Mouse (Mus musculus) intestine, embryonic 15.5 days (tissue): ENCODE measurements around the gene Eif4a3. TPM values are rescaled to one million over a fixed set of nuclear protein-coding genes. Genes with fewer than 3 reads are reported as not detected.

Experiments
- ATAC-seq: fragments of 200-750 bp; cut with Nextera tagmentation; 2 replicates; pipeline ENCODE4 v1.8.0; 2017; ENCODE audit warnings: moderate TSS enrichment, moderate library complexity
- H3K27ac ChIP-seq: fragments of 300-500 bp; sonication (generic); 2 replicates; pipeline ENCODE4 v1.5.1; 2015; ENCODE audit warnings: mild to moderate bottlenecking, inconsistent platforms
- H3K27me3 ChIP-seq: fragments of 300-500 bp; sonication (generic); replicated peaks from 2 replicates; pipeline ENCODE4 v1.6.1; 2015; ENCODE audit warnings: inconsistent platforms
- H3K36me3 ChIP-seq: fragments of 300-500 bp; sonication (generic); 2 replicates; pipeline ENCODE4 v1.6.1; 2015; ENCODE audit warnings: inconsistent platforms
- H3K4me1 ChIP-seq: fragments of 300-500 bp; sonication (generic); replicated peaks from 2 replicates; pipeline ENCODE4 v1.6.1; 2015; ENCODE audit warnings: inconsistent platforms
- H3K4me2 ChIP-seq: fragments of 300-500 bp; sonication (generic); replicated peaks from 2 replicates; pipeline ENCODE4 v1.6.1; 2015; ENCODE audit warnings: mild to moderate bottlenecking, inconsistent platforms
- H3K4me3 ChIP-seq: fragments of 300-500 bp; sonication (generic); replicated peaks from 2 replicates; pipeline ENCODE4 v1.5.1; 2015; ENCODE audit warnings: inconsistent platforms
- H3K9ac ChIP-seq: fragments of 300-500 bp; sonication (generic); 2 replicates; pipeline ENCODE4 v1.6.1; 2015; ENCODE audit warnings: inconsistent platforms
- H3K9me3 ChIP-seq: fragments of 300-500 bp; sonication (generic); 2 replicates; pipeline ENCODE4 v1.6.1; 2016; ENCODE audit warnings: inconsistent platforms
- WGBS: fragments of 180-500 bp; shearing (Covaris S2); methylation state at CpG from one replicate; pipeline ENCODE4 v1.1.7; 2015; 5-methylcytosine and 5-hydroxymethylcytosine counted together
- polyA plus RNA-seq: library from polyadenylated mRNA; unstranded; fragments of >200 nt; fragmentation: Nextera tagmentation; extraction: Ambion mirVana; gene quantifications from 2 replicates; pipeline ENCODE4 v1.2.1, GENCODE M21; 2015

Eif4a3 gene
- polyA plus RNA-seq = 335 and 348 TPM in 2 replicates

DNA sequence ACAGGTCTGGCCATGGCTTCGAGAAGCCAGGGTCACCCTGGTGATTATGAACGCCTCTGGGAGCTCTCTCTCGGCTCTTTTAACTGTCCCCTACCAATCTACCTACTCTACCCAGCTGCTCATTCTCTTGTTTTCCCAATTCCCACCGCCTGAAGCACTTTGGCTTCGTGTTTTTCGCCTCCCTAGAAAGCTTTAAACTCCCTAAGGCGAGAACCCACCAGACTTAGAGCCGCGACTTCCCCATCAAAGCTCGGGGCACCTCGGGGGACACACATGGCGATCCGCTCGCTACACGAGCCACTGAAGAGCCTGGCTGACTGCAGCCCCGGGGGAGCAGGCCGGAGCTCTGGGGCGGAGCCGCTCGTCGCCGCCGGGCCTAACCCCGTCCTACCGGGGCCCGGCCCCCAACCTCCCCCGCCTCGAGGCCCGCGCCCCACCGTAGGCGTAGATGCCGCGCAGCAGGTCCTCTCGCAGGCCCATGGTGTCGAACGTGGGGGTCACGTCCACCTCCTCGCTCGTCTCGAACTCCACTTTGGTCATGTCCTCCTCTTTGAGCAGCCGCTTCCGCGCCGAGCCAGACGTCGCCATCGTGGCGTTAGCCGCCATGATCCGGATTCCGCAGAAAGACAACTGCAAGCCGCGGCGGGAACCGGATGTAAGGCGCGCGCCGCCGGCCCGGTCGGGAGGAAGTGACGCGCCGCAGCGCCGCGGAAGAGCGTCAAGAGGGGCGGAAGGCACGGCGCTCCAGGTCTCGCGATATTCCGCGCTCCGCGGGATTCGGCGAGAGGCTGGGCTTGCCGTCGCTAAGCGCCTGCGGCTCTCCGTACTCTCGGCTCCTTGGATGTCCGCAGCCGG is at the start of gene Eif4a3:
TSS of gene Eif4a3 (minus strand) at position 699 of the 855 bp plus-strand sequence.
- Histone ChIP-seq H3K9ac (peak within 1 kb of the TSS; percentile 95), H3K4me2 (peak within 1 kb of the TSS; percentile 88), H3K27ac (peak within 1 kb of the TSS; percentile 83), H3K9me3 (no peaks in the 10 kb centered on the region), H3K4me1 (peaks cover 14% of the 10 kb centered on the region), H3K4me3 (peak within 1 kb of the TSS; percentile 94), H3K27me3 (no peaks in the 10 kb centered on the region), H3K36me3 (peaks cover 24% of the 10 kb centered on the region)
- WGBS = under 1% methylated on average over 89 of the region's 89 CpGs
- peak; percentile 98 for ATAC-seq

DNA sequence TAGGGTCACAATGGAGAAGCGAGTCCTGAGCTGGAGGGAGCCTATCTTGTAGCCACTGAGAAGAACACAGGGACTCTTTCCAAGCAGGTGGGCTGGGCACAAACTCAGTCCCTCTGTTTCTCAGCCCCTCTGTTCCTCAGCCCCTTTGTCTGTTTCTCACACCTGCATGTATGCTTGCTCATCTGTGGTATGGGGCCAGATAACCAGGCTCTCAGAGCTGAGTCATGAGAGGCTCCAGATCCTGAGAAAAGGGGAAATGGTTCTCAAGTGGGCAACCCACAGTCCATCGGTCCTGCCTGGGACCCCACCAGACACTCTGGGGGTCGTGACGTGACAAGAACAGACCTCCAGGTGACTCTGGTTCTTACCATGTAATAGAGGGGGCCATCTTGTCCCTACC is 47.2 kb upstream of the Eif4a3 start:
- Histone ChIP-seq H3K9me3 (no peaks in the 10 kb centered on the region), H3K36me3 (no peaks in the 10 kb centered on the region), H3K4me3 (no peak overlapping the region), H3K9ac (no peak overlapping the region), H3K4me2 (no peak overlapping the region), H3K4me1 (no peaks in the 10 kb centered on the region), H3K27ac (no peak overlapping the region), H3K27me3 (no peaks in the 10 kb centered on the region)
- 87% methylated on average over 4 of the region's 4 CpGs for WGBS
- no peak for ATAC-seq

DNA sequence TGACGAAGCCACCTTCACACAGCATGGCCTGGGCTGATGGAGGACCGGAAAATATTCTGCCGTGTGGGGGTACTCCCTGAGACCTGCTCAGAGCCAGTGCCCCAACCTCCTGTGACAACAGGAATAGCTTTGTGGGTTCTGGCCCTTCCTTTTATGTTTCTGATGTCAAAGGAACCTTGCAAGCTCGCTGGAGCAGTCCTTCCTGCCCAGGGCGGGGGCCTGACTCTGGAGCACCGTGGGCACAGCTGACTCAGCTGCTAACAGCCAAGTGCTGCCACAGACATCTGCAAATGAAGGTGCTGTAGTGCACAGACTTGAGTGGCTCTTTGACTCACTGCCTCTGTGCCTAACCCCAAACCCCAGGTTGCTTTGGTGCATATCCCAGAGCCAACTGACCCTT is 45.0 kb upstream of the Eif4a3 start:
- no peak overlapping the region for H3K9ac ChIP-seq
- H3K4me2 ChIP-seq = no peak overlapping the region
- no peak for ATAC-seq
- no peak overlapping the region for H3K27ac ChIP-seq
- no peaks in the 10 kb centered on the region for H3K9me3 ChIP-seq
- WGBS = 65% methylated on average over 6 of the region's 6 CpGs
- no peaks in the 10 kb centered on the region for H3K36me3 ChIP-seq
- no peaks in the 10 kb centered on the region for H3K4me1 ChIP-seq
- no peaks in the 10 kb centered on the region for H3K27me3 ChIP-seq
- H3K4me3 ChIP-seq = no peak overlapping the region

DNA sequence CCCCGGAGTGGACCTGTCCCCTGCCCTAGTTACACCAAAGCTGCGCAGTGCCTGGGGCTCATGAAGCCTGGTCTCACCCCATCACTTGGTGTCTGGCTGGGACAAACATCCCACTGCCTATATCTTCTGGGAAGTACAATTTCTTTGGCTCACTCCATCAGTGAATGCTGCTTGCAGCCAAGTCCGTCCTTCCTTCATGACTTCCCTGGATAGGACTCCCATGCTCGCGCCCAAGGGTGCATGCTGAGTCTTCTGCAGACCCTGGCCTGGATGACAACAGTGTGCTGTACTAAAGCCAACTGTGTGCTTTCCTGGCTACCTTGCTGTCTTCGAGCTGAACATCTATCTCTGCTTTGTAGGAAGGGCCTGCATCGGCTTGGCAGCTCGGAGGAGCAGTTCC is 44.3 kb upstream of the Eif4a3 start:
- Histone ChIP-seq H3K36me3 (no peaks in the 10 kb centered on the region), H3K27me3 (no peaks in the 10 kb centered on the region), H3K9me3 (no peaks in the 10 kb centered on the region), H3K9ac (no peak overlapping the region), H3K4me3 (no peak overlapping the region), H3K4me2 (no peak overlapping the region), H3K27ac (no peak overlapping the region), H3K4me1 (no peaks in the 10 kb centered on the region)
- WGBS = 81% methylated on average over 8 of the region's 8 CpGs
- ATAC-seq = no peak

DNA sequence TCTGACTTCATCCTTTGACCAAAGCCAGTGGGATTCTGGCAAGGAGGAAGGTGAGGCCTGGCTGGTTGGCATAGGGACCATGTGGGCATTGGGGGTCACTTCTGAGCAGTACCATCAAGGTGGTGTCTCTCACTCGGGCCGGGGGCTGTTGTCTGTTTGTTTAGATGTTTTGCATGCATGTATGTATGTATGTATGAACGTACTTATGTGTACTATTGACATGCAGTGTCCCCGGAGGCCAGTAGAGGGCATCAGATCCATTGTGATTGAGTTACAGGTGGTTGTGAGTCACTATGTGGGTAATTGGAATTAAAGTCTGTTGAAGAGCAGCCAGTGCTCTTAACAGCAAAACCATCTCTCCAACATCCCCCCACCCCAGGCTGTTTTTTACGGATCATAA is 39.7 kb upstream of the Eif4a3 start:
- Histone ChIP-seq H3K36me3 (no peaks in the 10 kb centered on the region), H3K4me3 (no peak overlapping the region), H3K9ac (no peak overlapping the region), H3K4me2 (no peak overlapping the region), H3K9me3 (no peaks in the 10 kb centered on the region), H3K4me1 (no peaks in the 10 kb centered on the region), H3K27me3 (no peaks in the 10 kb centered on the region), H3K27ac (no peak overlapping the region)
- 4% methylated on average over 5 of the region's 5 CpGs for WGBS
- peak; percentile 60 for ATAC-seq

DNA sequence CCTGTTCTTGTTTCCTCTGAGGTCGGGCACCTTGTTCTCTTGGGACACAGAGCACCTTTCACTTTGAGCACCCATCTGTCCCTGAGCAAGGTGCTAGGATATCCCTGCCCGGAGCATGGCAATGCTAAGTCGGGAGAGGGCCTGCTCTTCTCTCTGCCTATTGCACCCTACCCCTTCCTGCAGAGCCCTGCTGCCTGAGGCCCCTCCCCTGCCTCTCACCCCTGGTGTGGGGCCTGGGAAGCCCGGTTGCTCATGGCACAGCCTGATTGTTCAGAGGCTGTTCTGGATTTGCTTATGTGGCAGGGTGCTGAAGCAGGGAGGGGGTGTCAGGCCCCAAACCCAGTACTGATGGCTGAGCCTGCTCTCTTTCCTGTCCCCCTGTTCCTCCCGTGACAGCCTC is 39.3 kb upstream of the Eif4a3 start:
- no peaks in the 10 kb centered on the region for H3K9me3 ChIP-seq
- H3K36me3 ChIP-seq = no peaks in the 10 kb centered on the region
- no peaks in the 10 kb centered on the region for H3K27me3 ChIP-seq
- no peak overlapping the region for H3K9ac ChIP-seq
- H3K4me3 ChIP-seq = no peak overlapping the region
- WGBS = 44% methylated on average over 5 of the region's 5 CpGs
- no peak overlapping the region for H3K4me2 ChIP-seq
- H3K4me1 ChIP-seq = no peaks in the 10 kb centered on the region
- no peak overlapping the region for H3K27ac ChIP-seq
- 0 out of 2 replicates have a peak, but pooled peaks have one; percentile 23 for ATAC-seq

DNA sequence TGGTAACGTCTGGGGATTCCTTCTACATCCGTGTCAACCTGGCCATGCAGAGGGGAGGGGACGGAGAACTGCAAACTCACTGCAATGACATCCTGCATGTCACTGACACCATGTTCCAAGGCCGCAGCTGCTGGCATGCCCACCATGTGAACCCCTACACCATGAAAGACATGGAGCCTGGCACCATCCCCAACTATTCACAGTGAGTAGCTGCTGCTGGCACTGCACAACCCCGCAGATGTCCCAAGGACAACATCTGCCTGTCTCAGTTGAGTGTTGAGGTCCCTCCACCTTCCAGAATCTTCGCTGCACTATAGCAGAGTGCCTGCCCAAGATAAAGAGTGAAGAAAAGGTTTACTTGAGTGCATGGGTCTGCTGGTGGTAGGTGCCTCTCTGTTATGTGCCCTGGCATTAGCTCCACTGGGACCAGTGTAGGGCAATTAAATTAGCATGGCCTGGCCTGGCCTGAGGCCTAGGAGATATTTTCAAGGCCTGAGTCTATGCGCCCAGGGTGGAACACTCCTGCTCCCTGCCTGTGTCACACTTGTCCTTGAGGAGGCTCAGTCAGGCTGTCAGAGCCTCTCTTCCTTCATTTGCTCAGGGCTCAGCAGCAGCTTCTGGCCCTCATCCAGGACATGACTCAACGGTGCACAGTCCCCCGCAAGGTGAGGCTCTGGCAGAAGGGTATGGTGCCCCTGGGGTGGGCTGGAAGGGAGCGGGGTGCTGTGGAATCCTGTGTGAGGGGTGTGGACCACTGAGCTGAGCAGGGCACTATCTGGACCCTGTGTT is 38.6 kb upstream of the Eif4a3 start:
- ATAC-seq = no peak
- Histone ChIP-seq H3K9ac (no peak overlapping the region), H3K4me2 (no peak overlapping the region), H3K4me3 (no peak overlapping the region), H3K4me1 (no peaks in the 10 kb centered on the region), H3K36me3 (no peaks in the 10 kb centered on the region), H3K27ac (no peak overlapping the region), H3K27me3 (no peaks in the 10 kb centered on the region), H3K9me3 (no peaks in the 10 kb centered on the region)
- WGBS = 81% methylated on average over 10 of the region's 10 CpGs

DNA sequence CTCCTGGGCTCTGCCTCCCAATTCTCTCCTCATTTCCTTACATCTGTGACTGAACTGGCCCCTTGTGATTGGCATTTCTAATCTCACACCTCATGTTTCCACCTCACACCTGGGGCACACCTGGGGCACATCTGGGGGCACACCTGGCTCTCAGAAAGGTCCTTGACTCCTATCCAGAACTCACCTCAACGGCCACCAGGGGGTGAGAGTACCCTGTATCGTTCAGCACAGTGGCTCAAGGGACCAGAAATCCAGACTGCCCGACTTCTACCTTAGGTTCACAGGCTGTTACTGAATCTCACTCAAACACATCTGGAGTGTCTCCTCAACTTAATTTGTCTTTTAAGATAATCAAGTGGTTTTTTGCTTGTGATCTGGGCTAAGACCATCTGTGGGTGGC is 32.1 kb upstream of the Eif4a3 start:
- no peak overlapping the region for H3K27ac ChIP-seq
- no peaks in the 10 kb centered on the region for H3K4me1 ChIP-seq
- no peaks in the 10 kb centered on the region for H3K27me3 ChIP-seq
- WGBS = 40% methylated on average over 3 of the region's 3 CpGs
- no peak overlapping the region for H3K4me3 ChIP-seq
- no peaks in the 10 kb centered on the region for H3K9me3 ChIP-seq
- H3K4me2 ChIP-seq = no peak overlapping the region
- H3K9ac ChIP-seq = no peak overlapping the region
- H3K36me3 ChIP-seq = no peaks in the 10 kb centered on the region
- no peak for ATAC-seq

DNA sequence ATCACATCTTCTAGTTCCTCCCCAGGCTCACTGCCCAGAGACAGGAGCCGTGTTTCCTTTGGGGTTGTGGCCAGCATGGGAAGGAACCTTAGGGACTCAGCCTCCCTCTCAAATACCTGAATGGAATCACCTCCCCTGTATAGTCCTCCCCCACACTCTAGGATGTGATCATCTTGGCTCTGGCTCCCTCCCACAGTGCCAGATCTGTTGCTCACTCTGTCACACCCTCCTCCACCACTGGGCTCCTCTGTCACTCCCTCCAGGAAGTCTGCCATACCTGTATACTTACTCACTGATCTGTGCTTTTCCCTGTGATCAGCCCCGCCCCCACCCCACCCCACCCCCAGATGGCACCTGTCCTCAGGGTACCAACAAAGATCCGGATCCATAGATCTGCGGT is 30.7 kb upstream of the Eif4a3 start:
- Histone ChIP-seq H3K9me3 (no peaks in the 10 kb centered on the region), H3K4me2 (no peak overlapping the region), H3K9ac (no peak overlapping the region), H3K27me3 (no peaks in the 10 kb centered on the region), H3K4me3 (no peak overlapping the region), H3K4me1 (no peaks in the 10 kb centered on the region), H3K36me3 (no peaks in the 10 kb centered on the region), H3K27ac (no peak overlapping the region)
- no peak for ATAC-seq
- 62% methylated on average over 4 of the region's 4 CpGs for WGBS

DNA sequence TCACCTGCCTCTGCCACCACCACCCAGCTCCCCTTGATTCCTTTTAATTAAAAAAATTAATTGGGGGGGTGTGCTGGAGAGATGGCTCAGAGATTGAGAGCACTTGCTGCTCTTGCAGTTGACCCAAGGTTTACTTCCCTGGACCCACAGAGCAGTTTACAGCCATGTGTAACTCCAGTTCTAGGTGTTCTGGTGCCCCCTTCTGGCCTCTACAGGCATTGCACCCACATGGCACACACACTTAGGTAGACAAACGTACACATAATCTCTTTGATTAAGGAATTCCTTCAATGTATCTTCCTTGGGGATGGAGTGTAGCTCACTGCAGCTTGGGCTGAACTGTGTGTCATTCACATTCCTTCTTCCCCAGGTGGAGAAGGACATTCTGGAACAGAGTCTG is 25.2 kb upstream of the Eif4a3 start:
- Histone ChIP-seq H3K9me3 (no peaks in the 10 kb centered on the region), H3K4me1 (no peaks in the 10 kb centered on the region), H3K9ac (no peak overlapping the region), H3K27me3 (no peaks in the 10 kb centered on the region), H3K4me2 (no peak overlapping the region), H3K4me3 (no peak overlapping the region), H3K27ac (no peak overlapping the region), H3K36me3 (0 out of 2 replicates have a peak, but pooled peaks cover 3% of the 10 kb centered on the region)
- WGBS = 81% methylated on average over 1 of the region's 1 CpGs
- no peak for ATAC-seq

DNA sequence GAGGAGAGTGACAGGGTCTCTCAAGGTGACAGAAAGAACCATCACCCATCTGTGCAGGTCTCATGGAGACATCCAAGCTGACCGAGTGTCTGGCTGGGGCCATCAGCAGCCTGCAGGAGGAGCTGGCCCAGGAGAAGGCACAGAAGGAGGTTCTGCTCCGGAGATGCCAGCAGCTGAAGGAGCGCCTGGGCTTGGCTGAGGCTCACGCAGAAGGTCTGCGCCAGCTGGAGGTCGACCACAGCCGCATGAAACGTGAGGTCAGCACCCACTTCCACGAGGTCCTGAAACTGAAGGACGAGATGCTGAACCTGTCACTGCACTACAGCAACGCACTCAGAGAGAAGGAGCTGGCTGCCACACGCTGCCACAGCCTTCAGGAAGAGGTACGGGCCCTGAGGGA is 22.6 kb upstream of the Eif4a3 start:
- Histone ChIP-seq H3K9ac (no peak overlapping the region), H3K4me1 (no peaks in the 10 kb centered on the region), H3K4me2 (no peak overlapping the region), H3K4me3 (no peak overlapping the region), H3K36me3 (0 out of 2 replicates have a peak, but pooled peaks cover 3% of the 10 kb centered on the region), H3K27me3 (no peaks in the 10 kb centered on the region), H3K27ac (no peak overlapping the region), H3K9me3 (no peaks in the 10 kb centered on the region)
- no peak for ATAC-seq
- 71% methylated on average over 13 of the region's 13 CpGs for WGBS

DNA sequence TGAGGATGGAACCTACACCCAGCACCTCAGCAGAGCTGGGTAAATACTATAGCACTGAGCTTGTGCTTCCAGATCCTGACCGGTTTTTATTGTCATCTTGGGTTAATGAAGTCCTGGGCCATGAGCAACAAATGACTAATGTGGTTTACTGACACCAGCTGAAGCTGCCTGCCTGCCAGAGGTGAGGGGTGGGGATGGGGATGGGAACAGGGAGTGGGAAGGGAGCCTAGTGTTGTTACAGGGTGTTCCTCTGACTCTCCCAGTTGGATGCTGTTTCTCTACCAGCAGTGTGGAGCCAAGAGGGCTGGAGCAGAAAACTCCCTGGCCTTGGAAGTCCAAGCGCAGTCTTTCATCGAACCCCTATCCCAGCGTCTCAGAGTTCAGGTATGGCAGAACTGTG is 16.8 kb upstream of the Eif4a3 start:
- Histone ChIP-seq H3K4me1 (no peaks in the 10 kb centered on the region), H3K27ac (no peak overlapping the region), H3K4me3 (no peak overlapping the region), H3K4me2 (no peak overlapping the region), H3K27me3 (no peaks in the 10 kb centered on the region), H3K9ac (no peak overlapping the region), H3K36me3 (no peaks in the 10 kb centered on the region), H3K9me3 (no peaks in the 10 kb centered on the region)
- ATAC-seq = no peak
- 68% methylated on average over 4 of the region's 4 CpGs for WGBS
